Mouse (Mus musculus) cerebellum, adult 11 months (tissue): ENCODE data around the gene Fam234b.

ENCODE experiments used
- DNase-seq: peaks from one replicate; pipeline ENCODE4 v3.0.0; 2022

Fam234b gene

DNA sequence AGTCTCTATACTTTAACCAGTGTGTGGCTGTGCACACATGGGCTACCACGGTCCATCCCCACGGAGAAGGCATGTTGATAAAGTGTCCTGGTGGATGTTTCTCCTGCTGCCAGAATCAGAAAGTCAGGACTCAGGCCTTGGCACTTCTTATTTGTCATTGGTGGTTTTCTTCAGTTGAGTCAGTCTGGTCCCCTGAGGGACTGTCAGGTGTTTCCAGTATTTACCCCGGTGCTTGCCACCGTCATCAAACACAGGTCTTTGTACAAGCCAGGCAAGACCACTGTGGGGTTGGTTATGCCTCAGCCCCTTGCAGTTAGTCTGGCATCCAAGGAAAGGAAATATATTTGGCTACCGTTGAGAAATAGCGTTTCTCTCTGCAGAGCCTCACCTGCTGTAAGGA lies 32.8 kb downstream of the Fam234b start:
- no peak for DNase-seq

DNA sequence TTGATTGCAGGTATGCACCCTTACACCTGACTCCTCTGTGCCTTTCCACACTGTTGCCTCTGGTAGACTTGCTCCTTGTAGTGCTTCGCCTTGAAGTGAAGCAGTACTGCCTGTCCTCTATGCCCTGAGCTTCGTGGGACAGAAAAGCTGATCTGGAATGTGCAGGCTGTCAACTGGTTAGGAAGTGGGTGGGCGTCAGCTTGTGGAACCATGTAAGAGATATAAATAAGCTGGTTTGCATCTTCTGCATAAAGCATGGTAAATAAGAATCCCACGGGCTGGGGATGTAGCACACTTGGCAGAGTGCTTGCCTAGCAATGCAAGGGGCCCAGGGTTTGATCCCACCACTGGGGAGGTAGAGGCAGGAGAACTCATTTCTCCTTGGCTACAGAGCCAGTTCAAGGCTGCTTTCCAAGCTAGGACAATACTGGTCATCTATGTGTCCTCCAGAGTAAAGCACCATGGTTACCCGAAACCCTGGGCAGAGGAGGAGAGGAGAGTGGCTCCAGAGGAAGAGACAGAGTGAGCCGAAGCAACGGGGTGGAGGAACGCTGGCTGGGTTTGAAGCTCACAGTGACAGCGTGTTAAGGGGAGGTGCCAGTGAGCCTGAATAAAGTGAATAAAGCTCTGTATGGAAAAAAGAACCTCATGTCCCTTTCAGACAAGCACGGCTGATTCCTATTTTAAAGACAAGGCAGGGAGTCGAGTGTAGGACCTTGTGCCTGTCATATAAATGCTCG lies 34.8 kb downstream of the Fam234b start:
- no peak for DNase-seq

- DNase-seq = no peak
Measured at GRCm38 (mm10) chr6:135235742-135236141, 38.0 kb downstream of the Fam234b start.

DNA sequence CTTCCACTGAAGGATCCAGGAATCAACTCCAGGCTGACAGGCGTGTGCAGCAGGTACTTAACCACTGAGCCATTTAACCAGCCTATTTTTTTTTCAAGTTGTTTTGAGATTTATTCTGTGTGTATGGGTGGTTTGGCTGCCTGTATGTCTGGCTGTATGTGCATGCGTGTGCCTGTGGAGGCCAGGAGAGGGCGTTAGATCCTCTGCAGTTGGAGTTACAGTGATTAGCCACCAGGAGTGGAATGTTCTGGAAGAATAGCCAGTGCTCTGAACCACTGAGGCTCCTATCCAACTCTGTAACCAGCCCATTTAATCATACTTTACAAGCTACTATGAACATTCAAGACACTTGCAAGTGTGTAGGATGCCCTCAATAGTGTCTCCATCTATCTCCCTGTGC lies 38.8 kb downstream of the Fam234b start:
- DNase-seq = no peak

- DNase-seq = no peak
Measured at GRCm38 (mm10) chr6:135237326-135237725, 39.5 kb downstream of the Fam234b start.

DNA sequence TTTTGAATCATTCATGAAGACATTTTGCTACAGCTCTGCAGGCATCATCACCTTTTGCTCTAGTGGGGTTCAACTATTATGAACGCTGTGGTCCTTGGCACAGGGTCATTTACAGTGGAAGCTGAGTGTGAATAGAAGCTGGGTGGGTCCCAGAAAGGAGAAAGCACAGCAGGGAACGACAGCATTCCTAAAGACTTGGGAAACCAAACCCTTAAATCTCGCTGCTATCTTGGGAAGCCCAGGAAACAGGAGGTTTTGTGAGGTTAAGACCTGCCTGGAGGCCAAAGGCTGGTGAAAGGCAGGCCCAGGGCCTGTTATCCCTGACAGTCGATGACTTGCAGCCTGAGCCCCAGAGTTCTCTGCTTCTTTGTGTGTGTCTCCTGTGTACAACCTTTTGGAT lies 40.4 kb downstream of the Fam234b start:
- DNase-seq = no peak

DNA sequence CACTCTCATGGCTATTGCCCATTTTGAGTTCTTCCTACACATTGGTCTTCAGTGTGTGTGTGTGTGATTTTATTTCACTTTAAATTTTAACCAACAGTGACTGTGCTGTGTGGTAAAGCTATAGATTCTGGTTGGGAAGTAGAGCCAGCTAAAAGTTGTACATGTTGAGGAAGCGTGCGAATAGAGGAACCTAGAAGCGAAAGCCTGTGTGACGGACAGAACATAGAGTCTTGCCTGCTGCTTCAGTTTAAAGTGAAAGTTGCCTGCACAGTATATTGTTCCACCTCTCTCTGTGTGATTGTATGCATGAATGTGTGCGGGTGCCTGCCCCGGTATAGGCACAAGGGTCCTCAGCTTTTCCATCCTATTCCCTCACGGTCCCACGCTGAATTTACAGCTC lies 42.6 kb downstream of the Fam234b start:
- DNase-seq = no peak

GRCm38 (mm10) chr6:135245586-135245985 lies 47.8 kb downstream of the Fam234b start:
- no peak for DNase-seq

DNA sequence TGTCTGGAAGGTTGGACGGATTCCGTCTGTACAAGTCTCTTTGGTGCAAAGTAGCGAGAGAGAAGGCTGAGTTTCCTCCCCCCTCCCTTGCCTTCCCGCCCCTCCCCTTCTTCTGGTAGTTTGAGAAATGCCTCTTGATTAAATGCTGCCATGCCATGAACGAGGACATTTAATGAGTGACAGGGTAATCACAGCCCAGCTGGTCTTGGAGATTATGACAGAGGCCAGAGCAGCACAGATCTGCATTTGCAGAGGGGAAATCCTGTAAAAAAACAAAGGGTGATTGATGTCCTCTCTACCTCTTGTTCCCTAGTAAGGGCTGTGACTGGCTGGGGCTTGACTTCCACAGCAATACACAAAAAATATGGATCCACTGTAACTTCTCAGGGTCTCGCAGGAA lies 50.1 kb downstream of the Fam234b start:
- no peak for DNase-seq

DNA sequence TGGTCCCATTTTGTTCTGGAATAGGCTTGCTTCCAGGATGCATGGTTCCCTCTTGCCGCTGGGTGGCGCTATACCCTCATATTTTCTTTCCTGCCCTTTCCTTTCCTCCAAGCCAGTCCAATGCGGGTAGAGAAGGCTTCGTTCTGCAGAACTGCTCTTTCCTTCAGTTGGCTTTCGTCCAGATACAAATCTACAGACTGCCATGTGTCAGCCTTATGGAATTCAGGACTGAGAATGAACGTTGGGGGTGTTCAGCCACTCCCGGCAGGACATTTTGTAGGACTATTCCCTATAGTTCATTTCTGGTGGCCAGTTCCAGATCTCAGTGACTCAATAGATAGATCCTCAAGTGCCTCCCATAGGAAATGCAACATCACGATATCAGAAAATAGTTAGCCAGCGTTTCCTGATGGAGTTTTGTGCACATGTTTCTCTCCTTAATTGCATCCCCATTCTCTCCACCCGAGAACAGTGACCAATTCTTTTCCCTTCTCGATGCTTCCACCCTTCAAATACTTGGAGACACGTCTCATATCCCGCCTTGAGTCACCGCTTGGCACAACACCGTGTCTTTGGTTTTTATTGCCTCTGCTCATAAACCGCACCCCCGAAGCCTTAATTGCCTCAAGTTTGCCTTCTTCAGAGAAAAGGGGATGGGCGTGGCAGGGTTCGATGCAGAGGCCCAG lies 52.2 kb downstream of the Fam234b start:
- DNase-seq = peak; percentile 15

GRCm38 (mm10) chr6:135250926-135251699 lies 53.3 kb downstream of the Fam234b start:
- no peak for DNase-seq

DNA sequence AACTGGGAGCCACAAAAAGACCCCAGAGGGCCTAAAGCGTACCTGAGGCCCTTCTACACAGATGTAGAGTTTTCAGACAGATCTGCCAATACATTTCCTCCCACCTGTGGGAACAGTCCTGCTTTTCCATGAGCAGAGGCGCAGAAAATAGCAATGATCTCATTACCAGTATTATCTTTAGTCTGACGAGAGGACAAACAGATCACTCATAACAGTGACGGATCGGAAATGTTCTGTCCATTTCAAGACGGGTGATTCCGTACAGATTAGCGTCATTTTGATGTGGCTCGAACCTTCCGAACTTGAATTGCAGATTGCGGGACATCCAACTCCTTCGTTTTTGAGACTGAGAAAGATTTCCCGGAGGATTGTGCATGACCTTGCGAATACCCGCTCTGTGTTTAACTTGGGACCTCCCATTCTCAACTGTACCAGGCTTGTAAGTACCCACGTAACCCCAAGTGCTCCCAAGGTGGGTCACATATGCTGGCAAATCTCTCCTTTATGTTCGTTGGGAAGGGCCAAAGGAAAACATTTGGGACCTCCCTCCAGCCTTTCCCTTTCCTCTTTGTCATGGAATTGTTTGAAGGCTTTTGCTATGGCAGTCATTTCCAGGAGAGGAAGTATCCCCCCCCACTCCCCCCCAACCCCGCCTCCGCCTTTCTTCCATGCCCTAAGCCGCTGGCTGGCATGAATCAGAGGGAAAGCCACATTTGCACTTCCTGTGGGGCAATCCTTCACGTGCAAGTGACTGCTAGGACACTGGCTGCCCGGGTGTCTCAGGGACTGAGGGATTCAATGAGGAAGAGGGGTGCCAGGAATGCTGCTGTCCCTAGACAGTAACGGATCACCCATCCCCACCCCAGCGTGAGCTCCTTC lies 54.3 kb downstream of the Fam234b start:
- no peak for DNase-seq

DNA sequence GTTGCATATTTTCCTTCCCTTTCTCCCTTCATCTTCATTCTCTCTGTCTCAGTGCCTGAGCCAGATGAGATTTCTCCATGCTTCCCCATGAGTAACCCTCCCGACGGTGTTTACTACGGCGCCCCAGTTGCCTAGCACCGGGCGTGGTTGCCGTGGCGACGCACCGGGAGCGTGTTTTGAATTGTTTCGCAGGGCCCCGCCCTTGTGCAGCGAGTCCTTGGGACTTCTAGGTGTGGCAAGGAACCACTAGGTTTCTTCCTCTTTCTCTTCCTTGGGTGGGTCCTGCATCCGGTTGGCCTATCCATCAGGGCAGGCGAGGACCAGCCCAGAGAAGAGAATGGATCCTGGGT lies 54.9 kb downstream of the Fam234b start:
- no peak for DNase-seq

GRCm38 (mm10) chr6:135254153-135254552 lies 56.4 kb downstream of the Fam234b start, which contains the start of gene Gsg1:
Gsg1 (minus strand) TSS chr6:135254351.
- no peak for DNase-seq

- DNase-seq = no peak
Measured at GRCm38 (mm10) chr6:135260435-135260834, 62.7 kb downstream of the Fam234b start.

DNA sequence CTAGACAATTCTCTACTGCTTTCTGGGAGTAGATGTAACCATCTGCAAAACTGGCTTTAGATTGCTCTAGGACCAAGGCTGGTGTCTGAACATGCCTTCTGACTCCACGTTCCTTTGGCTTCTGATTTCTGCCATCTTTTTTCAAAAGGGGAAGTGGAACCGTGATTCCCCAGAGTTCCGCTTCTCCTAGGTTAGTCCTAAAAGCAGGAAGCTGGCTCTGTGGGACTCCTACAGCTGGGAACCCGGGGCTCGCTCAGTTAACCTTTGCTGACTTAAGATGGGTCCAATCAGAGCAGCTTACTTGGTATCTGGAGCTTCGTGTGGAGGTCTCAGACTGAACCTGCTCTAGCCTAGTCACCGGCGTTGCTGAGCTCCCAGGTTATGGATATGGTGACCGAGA lies 63.3 kb downstream of the Fam234b start:
- DNase-seq = no peak

DNA sequence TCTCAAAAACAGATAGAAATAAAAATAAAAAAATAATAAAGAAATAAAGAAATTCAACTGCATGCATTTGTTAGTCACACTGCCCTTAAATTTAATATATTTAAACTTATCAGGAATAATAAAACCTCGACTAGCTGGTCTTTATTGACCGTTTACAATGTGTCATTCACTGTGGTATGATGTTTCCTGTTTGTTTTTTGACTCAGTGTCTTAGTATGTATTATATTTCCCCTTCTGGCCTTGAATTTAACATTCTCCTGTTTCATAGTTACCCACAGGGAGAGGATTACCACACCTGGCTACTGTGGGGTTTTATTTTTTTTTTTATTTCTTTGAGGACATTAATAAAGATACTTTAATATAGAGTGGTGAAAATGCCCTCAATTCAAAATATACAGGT lies 64.8 kb downstream of the Fam234b start:
- DNase-seq = no peak

DNA sequence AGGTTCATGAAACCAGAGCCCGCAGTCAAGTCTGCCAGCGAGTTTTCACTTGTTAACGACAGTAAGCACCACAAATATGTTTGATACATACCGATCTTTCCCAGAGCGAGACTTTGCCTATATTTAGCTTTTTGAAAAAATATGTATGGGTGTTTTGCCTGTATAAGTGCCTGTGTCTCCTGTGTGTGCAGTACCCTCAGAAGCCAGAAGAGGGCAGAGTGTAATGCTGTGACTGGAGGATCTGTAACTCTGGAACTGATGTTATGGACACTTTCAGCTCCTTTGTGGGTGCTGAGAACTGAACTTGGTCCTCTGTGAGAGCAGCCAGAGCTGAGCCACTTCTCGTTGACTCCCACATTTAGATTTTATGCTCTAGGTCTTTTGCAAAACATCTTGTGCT lies 66.4 kb downstream of the Fam234b start:
- DNase-seq = no peak

DNA sequence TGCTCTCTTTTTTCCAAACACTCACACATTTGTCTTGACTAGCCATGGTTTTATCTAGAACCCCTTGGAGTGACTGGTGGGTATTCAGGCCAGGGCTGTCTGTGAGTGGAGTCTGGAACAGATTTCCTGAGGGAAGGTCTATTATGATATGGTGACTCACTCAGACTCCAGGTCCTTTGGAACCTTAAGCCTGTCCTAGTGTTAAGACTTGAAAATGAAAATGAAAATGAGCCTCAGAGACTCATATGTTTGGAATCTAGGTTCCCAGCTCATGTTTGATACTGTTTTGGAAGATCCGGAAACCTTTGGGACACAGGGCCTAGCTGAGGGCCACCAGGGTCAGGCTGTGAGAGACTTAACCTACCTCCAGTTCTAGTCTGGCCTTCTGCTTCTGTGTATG lies 68.3 kb downstream of the Fam234b start:
- no peak for DNase-seq

DNA sequence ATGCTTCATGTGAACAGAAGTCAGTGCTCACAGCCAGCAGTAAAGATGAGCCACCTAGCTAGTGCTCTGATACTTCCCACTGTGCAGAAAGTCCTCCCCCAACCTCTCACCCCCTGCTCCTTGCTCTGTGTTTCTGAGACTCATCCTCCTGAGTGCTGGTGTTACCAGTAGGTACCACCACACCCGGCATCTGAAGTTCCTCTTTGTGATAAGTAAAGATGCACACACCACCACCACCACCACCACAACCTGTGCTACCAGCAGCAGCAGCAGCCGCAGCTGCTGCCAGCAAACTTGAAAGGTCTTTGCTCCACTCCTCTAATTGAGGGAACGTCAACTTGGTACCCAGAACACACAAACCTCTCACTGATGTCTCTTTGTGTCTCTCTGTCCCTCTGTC lies 69.4 kb downstream of the Fam234b start:
- no peak for DNase-seq

GRCm38 (mm10) chr6:135268392-135268791 lies 70.6 kb downstream of the Fam234b start:
- no peak for DNase-seq

GRCm38 (mm10) chr6:135269626-135270025 lies 71.8 kb downstream of the Fam234b start:
- DNase-seq = no peak

- DNase-seq = no peak
Measured at GRCm38 (mm10) chr6:135271761-135272160, 74.0 kb downstream of the Fam234b start.
